Mouse (Mus musculus): ENCODE measurements around the gene Pnpla1. TPM values are rescaled to one million over a fixed set of nuclear protein-coding genes. Genes with fewer than 3 reads are reported as not detected.
"Not testable (repeated sequence)": the region's sequence is repeated elsewhere in the genome, so short reads cannot be mapped to it uniquely, and the experiment has no call there.

Gene Pnpla1
- total RNA-seq (2021): under 1 TPM; 0.46 to 0.57 TPM

DNA sequence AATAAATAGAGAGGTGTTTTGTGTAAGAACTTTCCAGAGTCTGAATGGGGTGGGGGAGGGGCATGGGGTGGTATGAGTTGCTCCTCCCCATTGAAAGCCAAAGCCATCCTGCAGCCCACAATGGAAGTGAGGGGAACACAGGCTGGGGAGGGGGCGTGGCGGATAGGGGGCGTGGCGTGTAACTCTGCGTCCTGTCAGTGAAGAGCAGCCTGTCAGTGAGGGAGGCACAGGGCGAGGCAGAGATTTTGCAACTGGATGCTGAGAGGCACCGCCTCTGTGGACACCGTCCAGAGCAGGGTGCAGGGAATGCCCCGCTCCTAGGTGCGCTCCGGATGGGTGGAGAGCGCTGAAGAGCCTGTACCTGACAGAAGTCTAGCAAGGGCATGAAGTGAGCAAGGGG, at the start of gene Pnpla1:
Gene Pnpla1, plus strand, starts transcription at position 207 of the 400 bp plus-strand sequence.
- DNase-seq (ENCODE audit: low spot score in 2 of 2): no peak
- intact Hi-C loops (cut with DNase I): no loop called here

DNA sequence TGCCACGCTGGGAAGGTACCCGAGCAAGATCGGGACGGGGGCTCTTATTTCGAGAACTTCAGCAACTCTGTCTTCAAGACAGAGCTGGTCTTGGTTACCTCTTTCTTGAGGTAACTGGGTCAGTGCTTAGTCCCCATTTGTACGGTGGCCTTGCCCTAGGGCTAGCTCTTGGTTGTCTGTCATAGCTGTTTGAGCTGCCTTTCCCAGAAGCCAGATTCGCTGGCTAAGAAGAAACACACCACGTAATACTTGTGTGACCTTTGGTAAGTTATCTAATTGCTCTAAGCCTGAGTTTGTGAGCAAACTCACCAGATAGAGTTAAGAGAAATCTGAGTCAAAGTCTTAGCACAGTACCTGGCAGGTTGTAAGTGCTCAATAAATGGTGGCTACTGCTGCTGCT, 49.5 kb upstream of the Pnpla1 start:
- DNase-seq (ENCODE audit: low spot score in 2 of 2): no peak
- intact Hi-C loops (cut with DNase I): no loop called here

DNA sequence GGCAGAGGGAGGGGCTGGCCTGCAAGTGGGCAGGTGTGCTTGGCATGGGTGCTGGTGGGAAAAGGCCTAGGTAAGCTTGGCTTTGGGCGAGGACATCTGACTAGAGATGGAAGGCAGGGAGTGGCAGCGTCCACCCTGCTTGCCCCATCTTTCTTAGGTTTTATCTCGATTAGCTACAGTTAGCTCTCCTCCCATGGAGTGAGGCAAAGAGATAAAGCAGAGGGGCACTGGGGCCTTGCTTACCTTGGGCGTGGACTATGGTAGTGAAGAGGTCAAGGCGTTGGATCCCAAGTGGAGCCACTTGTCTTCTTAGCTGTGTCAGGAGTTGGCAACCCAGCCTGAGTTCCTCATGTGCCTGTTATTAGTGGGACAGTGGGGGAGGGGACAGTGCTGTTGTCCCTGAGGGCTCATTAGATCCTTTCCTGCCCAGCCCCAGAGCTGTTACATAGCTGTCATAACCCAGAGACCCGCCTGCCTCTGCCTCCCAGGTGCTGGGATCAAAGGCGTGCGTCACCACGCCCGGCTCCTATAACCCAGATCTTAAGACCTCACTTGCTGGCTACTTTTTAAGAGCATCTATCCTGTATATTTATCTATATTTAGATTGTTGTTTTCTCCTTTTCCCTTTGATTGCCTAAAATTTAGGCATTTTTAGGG, 48.9 kb upstream of the Pnpla1 start:
- no peak for DNase-seq (ENCODE audit: low spot score in 2 of 2)
- intact Hi-C loops (cut with DNase I): no loop called here

GRCm38 (mm10) chr17:28812345-28812744, 45.9 kb upstream of the Pnpla1 start:
- intact Hi-C loops (cut with DNase I): no loop called here
- no peak for DNase-seq (ENCODE audit: low spot score in 2 of 2)

DNA sequence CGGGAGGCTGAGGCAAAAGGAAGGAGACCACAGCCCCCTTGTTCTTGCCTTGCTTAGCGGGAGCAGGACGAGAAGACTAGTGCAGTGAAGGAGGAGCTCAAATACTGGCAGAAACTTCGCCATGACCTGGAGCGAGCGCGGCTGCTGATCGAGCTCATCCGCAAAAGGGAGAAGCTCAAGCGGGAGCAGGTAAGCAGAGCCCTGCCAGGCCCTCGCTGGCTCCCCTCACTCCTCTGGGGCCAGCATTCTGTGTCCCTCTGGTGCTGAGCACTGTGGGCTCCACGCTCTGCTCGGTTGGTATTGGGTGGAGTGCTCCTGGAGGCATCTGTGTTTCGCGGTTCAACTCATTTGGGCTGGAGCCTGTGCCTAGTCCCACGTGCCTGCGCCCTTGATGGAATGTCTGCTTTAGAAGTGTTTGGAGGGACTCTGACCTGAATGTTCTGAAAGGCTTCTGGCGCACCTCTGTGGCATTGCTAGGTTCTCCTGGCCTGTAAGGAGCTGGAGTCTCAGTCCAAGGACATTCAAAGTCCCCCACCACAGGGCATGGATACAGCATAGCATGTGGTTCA, 43.6 kb upstream of the Pnpla1 start:
- intact Hi-C loops (cut with DNase I): no loop called here

DNA sequence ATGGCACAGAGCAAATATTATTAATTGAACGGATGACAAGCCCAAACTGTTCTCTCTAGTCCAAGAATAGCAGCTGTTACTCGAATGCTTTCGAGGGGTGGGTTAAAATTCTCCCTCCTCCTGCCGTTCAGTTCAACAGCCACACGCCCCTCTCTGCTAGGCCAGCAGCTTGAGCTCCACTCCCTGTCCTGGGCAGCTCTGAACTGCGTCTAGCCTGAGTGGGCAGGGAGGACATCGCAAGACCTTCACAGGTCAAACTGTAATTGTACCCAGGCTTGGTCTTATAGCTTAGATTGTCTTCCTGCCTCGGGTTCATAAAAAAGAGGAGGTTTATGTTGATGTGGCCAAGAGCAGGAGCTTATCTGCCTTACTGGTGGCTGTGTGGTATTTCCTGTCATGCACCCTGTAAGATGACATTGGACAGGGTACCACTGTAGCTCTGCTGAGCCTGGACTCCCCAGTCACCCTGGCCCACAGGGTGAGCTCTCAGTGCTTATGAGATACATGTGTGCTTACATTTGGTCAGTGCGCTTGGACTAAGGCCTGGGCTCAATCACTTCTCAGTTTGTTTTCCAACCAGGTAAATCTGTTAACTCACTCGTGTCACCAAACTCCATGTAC, 42.7 kb upstream of the Pnpla1 start:
- DNase-seq (ENCODE audit: low spot score in 2 of 2): no peak
- intact Hi-C loops (cut with DNase I): no loop called here

More for the DNA sequence above, 43.6 kb upstream of the Pnpla1 start:
- DNase-seq (ENCODE audit: low spot score in 2 of 2): no peak

- DNase-seq (ENCODE audit: low spot score in 2 of 2); intact Hi-C loops (cut with DNase I): not testable (repeated sequence)
Measured at GRCm38 (mm10) chr17:28816326-28816725, 41.9 kb upstream of the Pnpla1 start.

- intact Hi-C loops (cut with DNase I): no loop called here
- DNase-seq (ENCODE audit: low spot score in 2 of 2): no peak
Measured at GRCm38 (mm10) chr17:28816875-28817811, 41.1 kb upstream of the Pnpla1 start.

DNA sequence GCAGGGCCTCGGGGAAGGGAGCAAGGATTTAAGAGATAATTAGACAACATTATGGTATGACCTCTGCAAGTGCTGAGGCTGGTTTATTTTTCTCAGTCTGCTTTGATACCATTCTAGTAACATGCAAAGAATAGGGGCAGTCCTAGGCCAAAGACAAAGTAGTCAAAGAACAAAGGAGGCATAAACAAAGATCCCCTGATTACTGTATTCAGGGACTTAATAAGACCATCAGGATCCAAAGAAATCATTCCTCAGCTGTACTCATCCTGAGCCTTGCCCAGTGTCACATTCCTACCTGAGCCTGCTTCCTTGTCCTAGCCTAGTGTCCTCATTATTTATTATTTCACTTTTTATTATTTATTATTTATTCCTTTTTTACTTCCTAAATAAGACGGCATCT, 38.0 kb upstream of the Pnpla1 start:
- no peak for DNase-seq (ENCODE audit: low spot score in 2 of 2)
- intact Hi-C loops (cut with DNase I): no loop called here

DNA sequence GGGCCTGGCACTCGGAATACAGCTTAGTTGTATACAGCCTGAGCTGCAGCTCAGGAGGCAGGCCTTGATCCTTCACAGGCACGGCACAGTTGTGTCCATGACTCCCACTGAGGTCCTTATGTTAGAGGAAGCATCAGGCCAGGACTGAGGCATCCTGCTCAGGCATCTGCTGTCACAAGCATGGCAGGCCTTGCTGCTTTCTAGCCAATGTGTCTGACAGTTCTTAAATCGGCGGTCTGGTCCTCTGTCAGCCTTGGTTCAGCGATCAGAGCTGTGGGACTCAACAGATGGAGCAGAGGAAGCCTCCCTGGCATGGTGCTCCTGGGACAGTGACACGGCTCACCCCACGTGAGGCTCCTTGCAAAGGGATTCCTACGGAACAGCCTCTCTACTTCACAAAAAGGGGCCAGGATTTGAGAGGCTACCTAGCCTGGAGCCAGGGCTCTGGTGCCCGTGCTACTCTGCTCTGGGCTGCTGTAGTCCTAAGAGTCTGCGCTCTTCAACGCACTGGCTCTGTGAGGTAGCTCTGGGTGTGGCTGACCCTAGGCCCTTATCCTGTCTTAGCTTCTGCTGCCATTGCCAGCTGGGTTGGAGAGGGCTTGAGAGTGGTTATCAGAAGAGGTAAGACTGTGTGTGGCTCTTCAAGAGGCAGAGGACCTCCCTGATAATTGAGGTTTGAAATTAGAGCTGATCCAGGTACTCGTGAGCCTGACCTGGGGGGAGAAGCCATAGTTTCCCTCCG, 35.0 kb upstream of the Pnpla1 start:
- intact Hi-C loops (cut with DNase I): no loop called here
- peak in 1 of 2 experiments; percentile 13 for DNase-seq (ENCODE audit: low spot score in 2 of 2)

DNA sequence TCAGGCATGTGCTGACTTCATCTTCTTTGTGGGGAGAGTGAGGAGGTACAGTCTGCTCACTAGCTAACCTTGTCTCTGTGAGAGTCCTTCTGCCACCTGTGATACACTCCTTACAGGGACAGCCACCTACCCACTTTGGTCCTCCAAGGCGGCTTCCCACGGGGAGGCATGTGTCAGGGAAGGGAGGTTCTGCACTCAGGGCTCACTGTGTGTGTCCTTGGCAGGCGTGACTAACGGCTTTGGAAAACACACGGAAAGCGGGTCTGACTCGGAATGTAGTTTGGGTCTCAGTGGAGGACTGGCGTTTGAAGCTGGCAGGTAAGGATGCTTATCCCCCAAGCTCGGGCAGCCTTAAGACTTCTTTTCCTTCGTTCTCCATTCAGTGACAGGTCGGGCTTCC, 34.5 kb upstream of the Pnpla1 start:
- intact Hi-C loops (cut with DNase I): no loop called here
- no peak for DNase-seq (ENCODE audit: low spot score in 2 of 2)

DNA sequence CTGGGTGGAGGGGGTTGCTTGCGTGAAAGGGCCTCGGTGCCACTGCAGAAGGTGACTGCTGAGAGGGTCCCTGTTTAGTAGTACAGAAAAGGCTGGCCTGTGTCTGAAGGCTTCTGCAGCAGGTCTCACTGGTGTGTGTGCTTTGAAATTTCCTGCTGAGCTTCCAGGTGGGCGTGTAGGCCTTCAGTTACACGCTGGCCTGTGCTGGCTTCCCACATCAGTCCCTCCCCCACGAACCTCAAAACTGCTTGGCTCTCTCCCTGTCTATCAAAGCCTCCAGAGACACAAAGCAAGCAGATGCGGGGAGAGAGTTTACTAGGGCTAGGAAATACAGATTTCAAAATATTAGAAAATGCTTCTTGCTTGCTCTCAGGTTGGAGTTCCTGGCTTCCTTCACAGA, 33.3 kb upstream of the Pnpla1 start:
- intact Hi-C loops (cut with DNase I): no loop called here
- peak; percentile 57 to 87 for DNase-seq (ENCODE audit: low spot score in 2 of 2)

DNA sequence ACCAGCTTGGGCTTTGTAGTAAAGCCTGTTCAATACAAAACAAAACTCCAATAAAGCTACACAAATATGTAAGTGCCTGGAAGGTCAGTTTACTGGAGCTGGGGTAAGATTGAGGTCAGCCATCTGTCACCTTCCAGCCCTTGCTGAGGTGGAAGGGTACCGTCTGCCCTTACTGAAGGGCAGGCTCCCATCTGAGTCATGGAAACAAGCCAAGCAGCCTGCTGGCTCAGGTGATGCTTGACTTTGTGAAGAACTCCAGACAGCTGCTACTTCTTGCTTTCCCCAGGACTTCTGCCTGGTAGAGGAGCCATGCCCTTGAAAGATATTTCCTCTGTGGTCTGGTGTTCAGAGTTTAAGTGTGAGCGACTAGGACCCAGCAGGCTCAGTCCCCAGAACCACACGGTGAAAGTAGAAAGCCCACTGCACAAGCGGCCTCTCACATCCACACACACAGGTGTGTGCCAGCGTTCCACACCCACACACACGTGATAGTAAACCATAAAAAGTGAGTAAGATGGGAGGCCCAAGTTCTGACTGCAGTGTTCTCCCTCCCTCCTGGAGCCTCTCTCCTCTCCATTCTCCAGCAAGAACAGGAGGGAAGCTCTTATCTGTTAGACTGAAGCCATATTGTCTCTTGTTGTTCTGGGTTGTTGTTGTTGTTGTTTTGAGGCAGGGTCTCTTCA, 32.7 kb upstream of the Pnpla1 start:
- intact Hi-C loops (cut with DNase I): loop anchor here (2.0 kb wide), 1 partner anchor 63 kb away; no protein-coding TSS in a partner anchor
- DNase-seq (ENCODE audit: low spot score in 2 of 2): no peak

DNA sequence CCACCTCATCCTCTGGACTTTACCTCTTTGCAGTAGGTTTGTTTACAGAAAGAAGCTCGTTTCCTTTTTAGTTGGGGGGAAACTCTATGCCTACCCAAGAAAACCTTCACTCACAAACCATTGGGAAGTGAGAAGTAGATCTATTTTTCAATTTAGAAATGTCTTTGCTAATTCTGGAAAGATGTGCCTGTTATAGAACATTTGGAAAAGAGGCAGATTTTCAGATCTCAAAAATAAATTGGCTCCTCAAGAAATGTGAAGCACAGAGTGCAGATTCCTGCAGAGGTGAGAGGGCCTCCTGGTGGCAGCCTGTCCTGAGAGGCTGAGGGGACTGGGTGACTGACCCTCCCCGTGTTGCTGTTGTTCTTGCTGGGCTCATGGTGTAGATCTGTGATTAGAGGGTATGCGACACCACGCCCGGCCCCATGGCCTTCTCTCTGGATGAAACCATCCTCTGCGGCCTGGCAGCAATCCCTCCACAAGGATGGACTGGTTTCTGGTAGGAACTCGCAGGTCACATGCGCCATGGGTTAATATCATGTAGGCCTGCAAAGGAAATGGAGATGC, 30.5 kb upstream of the Pnpla1 start:
- intact Hi-C loops (cut with DNase I): loop anchor here (1.0 to 2.0 kb wide), 2 partner anchors 48 to 65 kb away; no protein-coding TSS in a partner anchor
- peak; percentile 13 to 52 for DNase-seq (ENCODE audit: low spot score in 2 of 2)

DNA sequence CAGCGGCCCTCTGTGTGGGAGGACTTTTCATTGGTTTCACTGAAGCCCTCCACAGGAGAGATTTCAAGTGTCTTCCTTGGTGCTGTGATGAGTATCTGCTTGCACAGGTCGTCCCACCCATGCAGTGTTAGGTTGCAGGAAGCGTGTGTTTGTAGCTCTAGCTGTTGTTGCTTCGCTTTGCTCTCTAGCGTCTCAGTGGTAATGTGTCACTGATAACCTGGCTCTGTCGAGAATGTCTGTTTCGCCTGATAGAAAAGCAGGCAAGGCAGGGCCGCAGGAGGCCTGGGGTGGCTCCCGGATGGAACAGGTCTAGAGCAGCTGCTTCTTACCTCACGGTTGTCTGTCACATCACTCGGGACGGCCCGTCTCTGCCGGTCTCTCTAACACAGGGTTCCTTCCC, 29.1 kb upstream of the Pnpla1 start:
- intact Hi-C loops (cut with DNase I): no loop called here
- DNase-seq (ENCODE audit: low spot score in 2 of 2): no peak

- intact Hi-C loops (cut with DNase I): no loop called here
- DNase-seq (ENCODE audit: low spot score in 2 of 2): no peak
Measured at GRCm38 (mm10) chr17:28831065-28831464, 27.1 kb upstream of the Pnpla1 start.

DNA sequence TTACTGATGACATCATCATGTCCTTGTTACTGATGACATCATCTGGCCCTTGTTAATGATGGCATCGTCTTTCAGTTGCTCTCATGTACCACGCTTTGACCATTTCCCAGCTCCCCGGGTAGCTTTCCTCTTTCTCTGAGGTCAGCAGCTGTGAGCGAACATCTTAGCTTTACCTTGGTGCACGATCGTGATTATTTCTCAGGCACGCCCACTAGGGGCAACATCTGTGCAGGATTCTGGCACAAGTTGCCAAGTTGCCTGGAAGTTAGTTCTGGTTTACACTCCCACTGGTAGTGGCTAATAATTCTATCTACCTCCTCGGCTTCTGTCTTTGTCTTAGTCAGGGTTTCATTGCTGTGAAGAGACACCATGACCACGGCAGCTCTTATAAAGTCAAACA, 26.2 kb upstream of the Pnpla1 start:
- no peak for DNase-seq (ENCODE audit: low spot score in 2 of 2)
- intact Hi-C loops (cut with DNase I): no loop called here

DNA sequence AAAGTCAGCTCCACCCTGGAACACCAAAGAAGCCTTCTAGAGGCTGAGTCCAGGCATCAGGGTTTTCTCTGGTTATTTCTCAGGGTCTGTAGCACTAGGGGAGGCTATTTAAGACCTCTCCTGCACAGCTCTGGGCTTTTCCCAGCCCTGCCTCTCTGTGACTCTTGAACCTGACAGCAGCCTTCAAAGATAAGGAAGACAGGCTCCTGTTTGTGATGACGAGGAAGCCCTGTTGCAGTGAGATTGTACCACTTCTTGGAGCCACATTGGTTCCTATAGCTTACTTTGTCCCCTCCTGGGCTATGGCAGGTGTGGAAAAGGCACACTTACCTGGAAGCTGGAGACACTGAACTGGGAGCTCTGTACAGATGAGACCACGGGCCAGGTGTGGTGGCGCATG, 25.3 kb upstream of the Pnpla1 start:
- intact Hi-C loops (cut with DNase I): no loop called here
- DNase-seq (ENCODE audit: low spot score in 2 of 2): no peak

GRCm38 (mm10) chr17:28834676-28835075, 23.5 kb upstream of the Pnpla1 start:
- intact Hi-C loops (cut with DNase I): no loop called here
- DNase-seq (ENCODE audit: low spot score in 2 of 2): no peak

All from left cerebral cortex, postnatal 25 days (tissue).